Mouse (Mus musculus) E14TG2a.4 (cell line): Measurements from ENCODE around the gene Mdga2.

Source experiments
- CTCF ChIP-seq: conservative IDR thresholded peaks from 2 replicates; pipeline ENCODE4 v1.5.1; 2014; ENCODE audit warnings: low read length
- NANOG ChIP-seq: IDR thresholded peaks from 2 replicates; pipeline ENCODE4 v1.6.1; 2014; ENCODE audit warnings: borderline replicate concordance, low read length, mixed read lengths
- POU5F1 ChIP-seq: IDR thresholded peaks from 2 replicates; pipeline ENCODE4 v1.6.1; 2014; ENCODE audit warnings: low read length, borderline replicate concordance

DNA sequence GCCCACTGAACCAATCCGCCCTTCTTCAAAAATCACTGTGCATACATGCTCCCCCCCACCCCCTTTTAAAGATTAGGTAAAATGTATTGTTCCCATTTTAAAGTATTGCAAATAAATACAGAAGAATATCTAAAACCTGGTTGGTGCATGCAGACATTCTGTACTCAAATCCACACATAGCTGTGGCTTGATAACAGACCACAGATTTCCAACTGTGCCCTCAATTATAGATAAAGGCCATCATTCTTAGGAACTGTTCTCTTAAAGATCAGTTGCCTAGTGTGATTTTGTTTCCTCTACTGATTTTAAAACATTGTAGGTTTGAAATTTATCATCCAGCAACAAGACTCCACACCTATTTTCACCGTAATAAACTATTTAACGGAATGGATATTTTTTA lies 325.6 kb downstream of the Mdga2 start:
- TF ChIP-seq CTCF (no peak), POU5F1 (no peak), NANOG (no peak)
